Mouse (Mus musculus): ENCODE data around the gene Zfp94.
A peak's percentile ranks its signal among the peaks of the same experiment; 100 is the strongest.

The Zfp94 gene

GRCm38 (mm10) chr7:24316567-24317092 is at the start of gene Zfp94:
TSS of gene Zfp94 (minus strand) at chr7:24316666.
- peak; percentile 90 for DNase-seq (ENCODE audit: low read depth, low spot score)

GRCm38 (mm10) chr7:24365258-24366014 is 49.0 kb upstream of the Zfp94 start:
- no peak for DNase-seq (ENCODE audit: low read depth, low spot score)

- peak; percentile 68 for DNase-seq (ENCODE audit: low read depth, low spot score)
Measured at GRCm38 (mm10) chr7:24364827-24365226, 48.4 kb upstream of the Zfp94 start.

- no peak for DNase-seq (ENCODE audit: low read depth, low spot score)
Measured at GRCm38 (mm10) chr7:24363228-24363627, 46.8 kb upstream of the Zfp94 start.

- no peak for DNase-seq (ENCODE audit: low read depth, low spot score)
Measured at GRCm38 (mm10) chr7:24361001-24361400, 44.5 kb upstream of the Zfp94 start.

GRCm38 (mm10) chr7:24359269-24359668 is 42.8 kb upstream of the Zfp94 start:
- DNase-seq (ENCODE audit: low read depth, low spot score) = no peak

- DNase-seq (ENCODE audit: low read depth, low spot score) = no peak
Measured at GRCm38 (mm10) chr7:24357899-24358298, 41.4 kb upstream of the Zfp94 start.

- no peak for DNase-seq (ENCODE audit: low read depth, low spot score)
Measured at GRCm38 (mm10) chr7:24356081-24356480, 39.6 kb upstream of the Zfp94 start.

GRCm38 (mm10) chr7:24355646-24356045 is 39.2 kb upstream of the Zfp94 start:
- DNase-seq (ENCODE audit: low read depth, low spot score) = no peak

- DNase-seq (ENCODE audit: low read depth, low spot score) = no peak
Measured at GRCm38 (mm10) chr7:24348896-24349295, 32.4 kb upstream of the Zfp94 start, which contains the start of gene Lypd5. TSS of gene Lypd5 (plus strand) at chr7:24349196.

GRCm38 (mm10) chr7:24346444-24346843 is 30.0 kb upstream of the Zfp94 start:
- no peak for DNase-seq (ENCODE audit: low read depth, low spot score)

GRCm38 (mm10) chr7:24343701-24344272 is 27.3 kb upstream of the Zfp94 start:
- DNase-seq (ENCODE audit: low read depth, low spot score) = no peak

- no peak for DNase-seq (ENCODE audit: low read depth, low spot score)
Measured at GRCm38 (mm10) chr7:24338241-24338640, 21.8 kb upstream of the Zfp94 start.

- DNase-seq (ENCODE audit: low read depth, low spot score) = peak; percentile 20
Measured at GRCm38 (mm10) chr7:24335699-24336309, 19.3 kb upstream of the Zfp94 start.

- DNase-seq (ENCODE audit: low read depth, low spot score) = no peak
Measured at GRCm38 (mm10) chr7:24333304-24333986, 17.0 kb upstream of the Zfp94 start, which contains the start of gene Tescl. TSS of gene Tescl (minus strand) at chr7:24333936.

GRCm38 (mm10) chr7:24327281-24327975 is 11.0 kb upstream of the Zfp94 start:
- DNase-seq (ENCODE audit: low read depth, low spot score) = no peak

- DNase-seq (ENCODE audit: low read depth, low spot score) = no peak
Measured at GRCm38 (mm10) chr7:24326273-24327135, 10.0 kb upstream of the Zfp94 start.

GRCm38 (mm10) chr7:24325675-24326128 is 9.2 kb upstream of the Zfp94 start:
- no peak for DNase-seq (ENCODE audit: low read depth, low spot score)

GRCm38 (mm10) chr7:24325197-24325596 is 8.7 kb upstream of the Zfp94 start:
- DNase-seq (ENCODE audit: low read depth, low spot score) = no peak

- no peak for DNase-seq (ENCODE audit: low read depth, low spot score)
Measured at GRCm38 (mm10) chr7:24322593-24322992, 6.1 kb upstream of the Zfp94 start.

All from skeletal muscle tissue, adult 2 months (tissue).